Mouse (Mus musculus): ENCODE measurements at regions not wholly inside any gene's neighbourhood (a gene's known extent, or its start where the extent isn't known, plus 50 kb on each side); places are given as distances from the start of the nearest gene placed in this dataset.
A peak's percentile ranks its signal among the peaks of the same experiment; 100 is the strongest.

DNA sequence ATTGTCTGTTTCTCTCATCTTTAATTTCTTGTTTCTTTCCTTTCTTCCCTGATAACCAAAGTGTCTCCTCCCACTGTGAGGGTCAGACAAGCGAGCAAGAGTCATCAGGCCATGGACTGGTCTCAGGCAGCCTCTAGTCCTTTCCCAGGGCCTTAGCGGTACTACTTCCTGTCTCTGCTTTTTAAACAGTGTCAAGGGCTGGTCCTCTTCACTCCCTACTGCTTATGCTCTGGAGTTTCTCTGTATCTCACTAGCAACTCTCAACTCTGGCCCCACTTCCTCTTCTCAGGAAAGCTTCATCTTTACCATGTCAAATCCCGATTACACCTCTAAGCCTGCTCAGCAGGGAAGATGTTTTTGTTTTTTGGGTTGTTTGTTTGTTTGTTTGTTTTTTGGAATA lies 124.1 kb downstream of the Pten start:
- Histone ChIP-seq H3K36me3 (replicated peaks; ENCODE audit: control insufficient read depth, insufficient read depth) (no peaks in the 10 kb centered on the region), H3K27ac (no peak overlapping the region), H3K4me3 (replicated peaks; ENCODE audit: low read length) (no peak overlapping the region), H3K27me3 (ENCODE audit: control insufficient read depth, insufficient read depth, low read length) (no peaks in the 10 kb centered on the region), H3K4me1 (replicated peaks; ENCODE audit: control insufficient read depth, insufficient read depth, low read length) (no peaks in the 10 kb centered on the region), H3K9me3 (ENCODE audit: control insufficient read depth, low read length) (no peaks in the 10 kb centered on the region), H3K9ac (no peak overlapping the region), H3K4me2 (replicated peaks) (no peak overlapping the region)
- DNase-seq (ENCODE audit: low spot score) (no peak), ATAC-seq (ENCODE audit: low FRiP score) (no peak)
- 97% methylated on average over 3 of the region's 3 CpGs for WGBS

DNA sequence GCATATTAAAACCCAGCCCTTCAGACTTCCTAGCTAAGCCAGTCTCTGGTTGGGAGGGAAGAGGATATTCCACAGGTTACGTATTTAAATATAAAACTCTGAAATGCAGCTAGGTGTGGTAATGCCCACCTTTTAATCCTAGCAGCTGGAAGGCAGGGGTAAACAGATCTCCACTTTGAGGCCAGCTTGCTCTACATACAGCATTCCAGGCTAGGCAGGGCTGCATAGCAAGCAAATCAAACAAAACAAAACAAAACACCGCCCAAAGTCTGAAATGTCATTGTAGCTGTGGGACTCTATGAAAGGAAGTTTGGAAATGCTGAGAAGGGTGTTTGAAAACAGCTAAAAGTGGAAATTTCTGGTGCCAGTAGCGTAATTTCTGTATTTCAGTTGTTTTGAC lies 127.0 kb downstream of the Pten start:
- H3K4me2 ChIP-seq (replicated peaks): no peak overlapping the region
- no peaks in the 10 kb centered on the region for H3K4me1 ChIP-seq (replicated peaks; ENCODE audit: control insufficient read depth, insufficient read depth, low read length)
- H3K36me3 ChIP-seq (replicated peaks; ENCODE audit: control insufficient read depth, insufficient read depth): no peaks in the 10 kb centered on the region
- WGBS: 76% methylated on average over 3 of the region's 3 CpGs
- H3K9ac ChIP-seq: no peak overlapping the region
- no peaks in the 10 kb centered on the region for H3K27me3 ChIP-seq (ENCODE audit: control insufficient read depth, insufficient read depth, low read length)
- no peaks in the 10 kb centered on the region for H3K9me3 ChIP-seq (ENCODE audit: control insufficient read depth, low read length)
- no peak overlapping the region for H3K27ac ChIP-seq
- no peak for ATAC-seq (ENCODE audit: low FRiP score)
- no peak overlapping the region for H3K4me3 ChIP-seq (replicated peaks; ENCODE audit: low read length)
- DNase-seq (ENCODE audit: low spot score): no peak

DNA sequence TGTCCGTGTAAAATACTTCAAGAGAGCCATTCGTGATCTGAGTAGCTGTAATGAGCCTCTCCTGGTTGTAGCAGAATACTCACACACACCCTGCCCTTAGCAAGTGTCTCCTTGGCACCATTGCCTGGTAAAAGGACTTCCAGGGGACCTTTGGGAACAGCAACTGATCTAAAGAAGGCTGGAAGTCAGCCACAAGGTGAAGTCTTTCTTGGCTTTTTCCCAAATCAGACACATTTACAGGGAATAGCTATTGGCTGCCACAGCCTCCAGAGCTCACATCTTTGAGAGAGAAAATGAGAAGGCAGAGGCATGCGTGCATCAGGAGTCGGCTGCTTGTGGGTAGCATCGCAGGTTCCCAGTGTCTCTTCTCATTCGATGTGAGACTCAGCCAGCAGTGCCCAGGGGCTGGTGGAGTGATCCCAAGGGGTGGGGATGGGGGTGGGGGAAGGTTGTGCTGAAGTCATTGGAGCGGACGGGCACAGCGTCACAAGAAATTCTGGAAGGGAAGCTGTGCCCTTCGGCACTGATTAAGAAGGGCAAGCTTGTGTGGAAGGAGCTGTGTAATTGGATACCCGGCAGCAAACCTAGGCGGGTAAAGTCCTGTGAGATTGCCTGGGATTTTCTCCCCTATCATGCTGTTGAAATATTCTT lies 128.3 kb downstream of the Pten start:
- H3K36me3 ChIP-seq (replicated peaks; ENCODE audit: control insufficient read depth, insufficient read depth): no peaks in the 10 kb centered on the region
- H3K27me3 ChIP-seq (ENCODE audit: control insufficient read depth, insufficient read depth, low read length): no peaks in the 10 kb centered on the region
- 51% methylated on average over 12 of the region's 12 CpGs for WGBS
- no peak overlapping the region for H3K27ac ChIP-seq
- no peak overlapping the region for H3K4me3 ChIP-seq (replicated peaks; ENCODE audit: low read length)
- no peak for DNase-seq (ENCODE audit: low spot score)
- ATAC-seq (ENCODE audit: low FRiP score): peak; percentile 55; the same call in 1 of the 2 replicates
- no peaks in the 10 kb centered on the region for H3K4me1 ChIP-seq (replicated peaks; ENCODE audit: control insufficient read depth, insufficient read depth, low read length)
- no peak overlapping the region for H3K4me2 ChIP-seq (replicated peaks)
- no peaks in the 10 kb centered on the region for H3K9me3 ChIP-seq (ENCODE audit: control insufficient read depth, low read length)
- H3K9ac ChIP-seq: no peak overlapping the region

DNA sequence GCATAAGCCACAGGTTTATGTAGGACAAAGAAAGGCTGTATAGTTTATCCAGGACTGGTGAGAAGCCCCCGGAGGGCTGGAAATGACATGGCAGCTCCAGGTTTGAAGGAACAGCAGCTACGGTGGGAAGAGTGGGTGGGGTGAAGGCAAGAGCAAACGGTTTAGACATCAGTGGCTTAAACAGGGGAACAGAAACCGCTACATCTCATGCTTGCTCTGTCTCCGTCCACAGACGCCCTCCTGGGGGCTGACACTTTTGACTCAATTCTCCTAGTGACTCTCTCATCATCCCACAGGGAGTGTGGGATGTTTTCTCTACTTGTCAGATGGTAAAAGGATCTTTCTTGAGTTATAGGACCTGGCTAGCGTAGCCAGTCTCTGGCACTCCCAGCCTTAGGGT lies 129.9 kb downstream of the Pten start:
- no peaks in the 10 kb centered on the region for H3K9me3 ChIP-seq (ENCODE audit: control insufficient read depth, low read length)
- H3K4me2 ChIP-seq (replicated peaks): no peak overlapping the region
- H3K4me3 ChIP-seq (replicated peaks; ENCODE audit: low read length): no peak overlapping the region
- H3K27me3 ChIP-seq (ENCODE audit: control insufficient read depth, insufficient read depth, low read length): no peaks in the 10 kb centered on the region
- H3K9ac ChIP-seq: no peak overlapping the region
- no peak for ATAC-seq (ENCODE audit: low FRiP score)
- H3K36me3 ChIP-seq (replicated peaks; ENCODE audit: control insufficient read depth, insufficient read depth): no peaks in the 10 kb centered on the region
- H3K4me1 ChIP-seq (replicated peaks; ENCODE audit: control insufficient read depth, insufficient read depth, low read length): no peaks in the 10 kb centered on the region
- no peak for DNase-seq (ENCODE audit: low spot score)
- no peak overlapping the region for H3K27ac ChIP-seq
- WGBS: 72% methylated on average over 7 of the region's 7 CpGs

DNA sequence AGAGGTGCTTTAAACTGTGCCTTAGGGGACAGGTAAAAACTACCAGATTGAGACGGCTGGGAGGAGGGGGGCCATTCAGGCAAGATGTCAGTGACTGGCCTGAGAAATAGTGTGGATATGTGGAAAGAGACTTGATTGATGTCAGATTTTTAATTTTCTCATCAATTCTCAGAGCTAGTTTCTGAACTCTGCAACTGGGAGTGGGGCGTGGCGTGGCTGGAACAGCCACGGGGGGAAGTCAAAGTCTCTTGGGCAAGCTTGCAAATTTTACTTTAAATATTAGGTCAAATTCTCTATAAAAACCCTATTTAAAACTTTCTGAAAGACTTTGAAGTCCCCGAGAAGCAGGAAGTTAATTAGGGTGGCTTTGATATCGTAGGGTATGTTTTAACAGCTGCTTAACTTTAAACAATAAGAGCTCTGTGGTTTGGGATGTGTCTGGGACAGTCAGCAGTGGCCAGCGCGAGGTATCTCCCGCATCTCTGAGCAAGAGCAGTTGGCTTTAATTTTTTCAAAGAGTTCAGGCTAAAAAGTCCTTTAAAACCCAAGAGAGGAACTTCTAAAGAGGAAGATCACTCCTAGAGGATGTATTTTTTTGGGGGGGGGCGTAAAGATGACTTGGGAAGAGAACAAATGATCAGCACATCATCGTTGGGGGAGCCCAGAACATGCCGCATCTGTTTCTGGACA lies 131.5 kb downstream of the Pten start:
- no peaks in the 10 kb centered on the region for H3K9me3 ChIP-seq (ENCODE audit: control insufficient read depth, low read length)
- no peaks in the 10 kb centered on the region for H3K27me3 ChIP-seq (ENCODE audit: control insufficient read depth, insufficient read depth, low read length)
- no peak overlapping the region for H3K27ac ChIP-seq
- ATAC-seq (ENCODE audit: low FRiP score) (no peak), DNase-seq (ENCODE audit: low spot score) (no peak)
- no peaks in the 10 kb centered on the region for H3K36me3 ChIP-seq (replicated peaks; ENCODE audit: control insufficient read depth, insufficient read depth)
- 79% methylated on average over 12 of the region's 12 CpGs for WGBS
- H3K4me2 ChIP-seq (replicated peaks): no peak overlapping the region
- no peaks in the 10 kb centered on the region for H3K4me1 ChIP-seq (replicated peaks; ENCODE audit: control insufficient read depth, insufficient read depth, low read length)
- H3K9ac ChIP-seq: no peak overlapping the region
- no peak overlapping the region for H3K4me3 ChIP-seq (replicated peaks; ENCODE audit: low read length)

DNA sequence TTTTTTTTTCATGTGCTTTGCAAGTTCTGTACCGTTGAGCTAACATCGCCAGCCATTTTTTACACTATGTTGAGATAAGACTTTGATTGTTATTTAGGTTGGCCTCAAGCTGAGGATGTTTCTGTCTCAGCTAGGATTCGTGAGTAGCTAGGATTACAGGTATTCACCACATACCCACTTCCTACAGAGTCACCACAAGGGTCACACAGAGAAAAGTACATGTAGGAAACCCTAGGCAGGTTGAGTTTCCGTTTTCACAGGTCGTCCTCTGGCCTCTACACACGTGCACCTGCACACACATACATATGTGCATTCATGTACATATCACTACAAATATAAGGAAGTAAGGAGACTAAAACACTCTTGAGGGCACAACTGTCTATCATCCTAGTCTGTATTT lies 133.5 kb downstream of the Pten start:
- DNase-seq (ENCODE audit: low spot score) (no peak), ATAC-seq (ENCODE audit: low FRiP score) (no peak)
- H3K27ac ChIP-seq: no peak overlapping the region
- H3K9ac ChIP-seq: no peak overlapping the region
- H3K27me3 ChIP-seq (ENCODE audit: control insufficient read depth, insufficient read depth, low read length): no peaks in the 10 kb centered on the region
- no peaks in the 10 kb centered on the region for H3K4me1 ChIP-seq (replicated peaks; ENCODE audit: control insufficient read depth, insufficient read depth, low read length)
- WGBS: 88% methylated on average over 6 of the region's 6 CpGs
- no peak overlapping the region for H3K4me2 ChIP-seq (replicated peaks)
- H3K4me3 ChIP-seq (replicated peaks; ENCODE audit: low read length): no peak overlapping the region
- no peaks in the 10 kb centered on the region for H3K36me3 ChIP-seq (replicated peaks; ENCODE audit: control insufficient read depth, insufficient read depth)
- no peaks in the 10 kb centered on the region for H3K9me3 ChIP-seq (ENCODE audit: control insufficient read depth, low read length)

DNA sequence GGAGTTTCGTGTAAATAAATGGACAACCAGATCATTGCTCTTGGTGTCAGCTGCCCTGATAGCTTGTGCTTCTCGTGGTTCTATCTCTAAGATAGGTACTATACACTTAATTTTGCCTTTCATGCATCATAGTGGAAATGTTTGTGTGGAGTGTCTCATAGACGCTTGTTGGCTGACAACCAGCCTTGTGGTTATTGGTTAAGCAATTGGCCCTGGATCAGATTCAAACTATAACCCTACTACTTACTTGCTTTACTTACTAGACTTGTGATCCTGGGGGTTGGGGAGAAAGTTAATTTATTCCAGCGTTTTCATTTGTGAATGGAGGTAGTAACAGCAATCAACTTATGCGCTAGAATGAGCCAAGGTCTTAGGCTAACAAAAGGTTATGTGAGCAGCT lies 135.2 kb downstream of the Pten start:
- Histone ChIP-seq H3K27ac (no peak overlapping the region), H3K36me3 (replicated peaks; ENCODE audit: control insufficient read depth, insufficient read depth) (no peaks in the 10 kb centered on the region), H3K4me3 (replicated peaks; ENCODE audit: low read length) (no peak overlapping the region), H3K9ac (no peak overlapping the region), H3K4me2 (replicated peaks) (no peak overlapping the region), H3K9me3 (ENCODE audit: control insufficient read depth, low read length) (no peaks in the 10 kb centered on the region), H3K4me1 (replicated peaks; ENCODE audit: control insufficient read depth, insufficient read depth, low read length) (no peaks in the 10 kb centered on the region), H3K27me3 (ENCODE audit: control insufficient read depth, insufficient read depth, low read length) (no peaks in the 10 kb centered on the region)
- 90% methylated on average over 5 of the region's 5 CpGs for WGBS
- ATAC-seq (ENCODE audit: low FRiP score) (no peak), DNase-seq (ENCODE audit: low spot score) (no peak)

DNA sequence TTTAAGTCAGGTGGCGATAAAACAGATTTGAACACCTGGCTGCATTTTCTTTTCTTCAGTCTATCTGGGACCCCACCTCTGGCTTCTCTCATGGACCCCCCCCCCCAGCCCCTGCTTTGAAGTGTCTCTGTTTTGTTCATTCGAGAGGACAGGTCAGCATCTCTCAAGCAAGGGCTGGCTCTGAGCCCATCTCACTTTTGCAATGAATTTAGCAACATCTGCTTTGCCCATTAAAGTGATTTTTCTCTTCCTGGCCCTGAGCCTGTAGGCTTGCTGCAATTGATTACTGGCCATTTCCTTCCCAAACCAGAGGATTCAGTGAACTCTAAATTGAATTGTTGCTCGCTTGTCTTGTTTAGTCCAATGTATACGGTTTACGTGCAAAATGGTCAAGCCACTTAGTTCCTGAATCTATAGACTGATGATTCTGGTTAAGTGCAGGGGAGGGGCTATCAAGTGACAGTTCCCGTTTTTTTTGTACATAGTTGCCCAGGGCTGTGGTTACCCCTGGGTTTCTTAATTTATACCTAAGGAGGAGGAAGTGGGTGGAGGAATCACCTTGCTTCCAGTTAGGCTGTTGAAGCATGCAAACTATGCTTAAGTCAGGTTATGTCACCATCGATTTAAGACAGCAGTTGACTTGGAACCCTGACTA lies 146.3 kb downstream of the Pten start:
- Histone ChIP-seq H3K4me3 (replicated peaks; ENCODE audit: low read length) (no peak overlapping the region), H3K9ac (no peak overlapping the region), H3K4me2 (replicated peaks) (no peak overlapping the region), H3K4me1 (replicated peaks; ENCODE audit: control insufficient read depth, insufficient read depth, low read length) (no peaks in the 10 kb centered on the region), H3K36me3 (replicated peaks; ENCODE audit: control insufficient read depth, insufficient read depth) (no peaks in the 10 kb centered on the region), H3K27ac (no peak overlapping the region), H3K9me3 (ENCODE audit: control insufficient read depth, low read length) (no peaks in the 10 kb centered on the region), H3K27me3 (ENCODE audit: control insufficient read depth, insufficient read depth, low read length) (no peaks in the 10 kb centered on the region)
- DNase-seq (ENCODE audit: low spot score): no peak
- ATAC-seq (ENCODE audit: low FRiP score): no peak
- 81% methylated on average over 7 of the region's 7 CpGs for WGBS

DNA sequence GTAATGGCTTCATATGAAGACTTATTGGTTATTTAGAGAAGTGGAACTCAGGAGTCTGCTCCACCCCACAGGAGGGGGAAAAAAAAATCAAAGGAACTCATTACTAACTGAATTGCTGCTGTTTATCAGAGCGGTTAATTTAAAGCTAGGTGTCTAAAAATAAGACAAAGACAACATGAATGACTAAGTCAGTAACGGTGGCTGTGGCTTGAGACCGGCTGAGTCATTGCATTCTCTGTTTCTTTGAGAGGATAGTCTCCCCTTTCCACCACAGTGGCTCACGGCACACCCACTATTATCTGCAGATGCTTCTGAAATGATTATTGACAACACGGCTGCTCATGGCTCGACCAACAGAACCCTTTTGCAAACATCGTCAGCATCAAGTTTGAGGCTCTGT lies 147.2 kb downstream of the Pten start:
- H3K36me3 ChIP-seq (replicated peaks; ENCODE audit: control insufficient read depth, insufficient read depth): no peaks in the 10 kb centered on the region
- no peak overlapping the region for H3K9ac ChIP-seq
- 85% methylated on average over 7 of the region's 7 CpGs for WGBS
- no peaks in the 10 kb centered on the region for H3K4me1 ChIP-seq (replicated peaks; ENCODE audit: control insufficient read depth, insufficient read depth, low read length)
- H3K4me3 ChIP-seq (replicated peaks; ENCODE audit: low read length): no peak overlapping the region
- no peaks in the 10 kb centered on the region for H3K27me3 ChIP-seq (ENCODE audit: control insufficient read depth, insufficient read depth, low read length)
- H3K4me2 ChIP-seq (replicated peaks): no peak overlapping the region
- ATAC-seq (ENCODE audit: low FRiP score) (no peak), DNase-seq (ENCODE audit: low spot score) (no peak)
- H3K27ac ChIP-seq: no peak overlapping the region
- no peaks in the 10 kb centered on the region for H3K9me3 ChIP-seq (ENCODE audit: control insufficient read depth, low read length)
